Mouse (Mus musculus): ENCODE data around the gene Hist1h1c. TPM values are rescaled to one million over a fixed set of nuclear protein-coding genes. Genes with fewer than 3 reads are reported as not detected.

Hist1h1c gene
- total RNA-seq, 1 experiment, result 496 TPM

- in situ Hi-C loops (cut with MboI; ENCODE audit: low sequenced_read_pairs in 2 of 2, unreplicated experiment in 2 of 2), result loop anchor here (5.0 to 25.0 kb wide), 2 partner anchors 47 to 1658 kb away; partner anchors contain the start of genes Hist1h2ag (in 1 of the 2), Hist1h2ah (in 1 of the 2), Hist1h2bj (in 1 of the 2) and Hist1h2bk (in 1 of the 2)
- no peak overlapping the region for H3K4me3 ChIP-seq (ENCODE audit: insufficient read depth in 1 of 2, low read depth in 1 of 2, low read length in 2 of 2, poor library complexity in 1 of 2, severe bottlenecking in 1 of 2)
- no peak for DNase-seq (ENCODE audit: low read depth, low spot score)
- TF ChIP-seq ZC3H11A (IDR thresholded peaks at IDR 0.05; ENCODE audit: borderline replicate concordance, low read depth, low read length) (no peak), ZNF384 (IDR thresholded peaks at IDR 0.05; ENCODE audit: low read depth, low read length) (no peak), MAFK (IDR thresholded peaks at IDR 0.05; ENCODE audit: insufficient read depth, low read depth, low read length) (no peak), HCFC1 (IDR thresholded peaks at IDR 0.05; ENCODE audit: borderline replicate concordance, insufficient read depth, low read length) (no peak), CHD2 (IDR thresholded peaks at IDR 0.05; ENCODE audit: low read depth, low read length) (no peak)
- peaks cover 0 to 6% of the 10 kb centered on the region in 2 experiments; a peak in 2 of 4 replicates for H3K4me1 ChIP-seq (ENCODE audit: control insufficient read depth in 2 of 2, insufficient read depth in 2 of 2, low read length in 2 of 2, poor library complexity in 1 of 2)
- H3K9me3 ChIP-seq (ENCODE audit: control insufficient read depth, insufficient read depth, low read depth, low read length), result no peaks in the 10 kb centered on the region; the same call in 1 of the 2 replicates
- H3K27ac ChIP-seq (ENCODE audit: insufficient read depth, low read depth, low read length, poor library complexity, severe bottlenecking), result no peak overlapping the region
- no peak overlapping the region for H3K9ac ChIP-seq (ENCODE audit: insufficient read depth, low read depth, low read length, poor library complexity, severe bottlenecking)
- H3K36me3 ChIP-seq (ENCODE audit: control insufficient read depth, insufficient read depth, low read length, poor library complexity, severe bottlenecking), result no peaks in the 10 kb centered on the region
Observed at GRCm38 (mm10) chr13:23694956-23695355, 43.7 kb upstream of the Hist1h1c start.

DNA sequence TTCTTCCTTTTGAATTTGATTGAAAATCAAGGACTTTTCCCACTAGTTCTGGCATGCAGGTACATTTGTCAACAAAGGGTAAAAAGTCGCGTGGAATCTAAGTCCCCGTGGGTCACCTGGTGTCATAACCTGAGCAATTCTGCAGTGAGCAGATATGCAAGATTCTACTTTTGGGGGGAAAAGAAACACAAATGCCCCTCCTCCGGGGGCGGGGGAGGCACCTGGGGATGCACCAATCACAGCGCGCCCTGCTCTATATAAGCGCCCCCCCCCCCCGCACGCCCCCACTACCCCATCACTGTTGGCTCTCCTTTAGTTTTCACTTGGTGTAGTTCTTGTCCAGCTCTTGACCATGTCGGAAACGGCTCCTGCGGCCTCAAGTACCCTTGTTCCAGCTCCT is 43.1 kb upstream of the Hist1h1c start, which contains the start of gene Hist1h1t:
TSS of gene Hist1h1t (plus strand) at position 301 of the 400 bp plus-strand sequence.
- Histone ChIP-seq H3K36me3 (ENCODE audit: control insufficient read depth, insufficient read depth, low read length, poor library complexity, severe bottlenecking) (no peaks in the 10 kb centered on the region), H3K4me3 (ENCODE audit: insufficient read depth in 1 of 2, low read depth in 1 of 2, low read length in 2 of 2, poor library complexity in 1 of 2, severe bottlenecking in 1 of 2) (0 out of 4 replicates have a peak within 1 kb of the TSS, but pooled peaks of 1 of the 2 experiments have one; percentile 4), H3K4me1 (ENCODE audit: control insufficient read depth in 2 of 2, insufficient read depth in 2 of 2, low read length in 2 of 2, poor library complexity in 1 of 2) (peaks cover 0 to 6% of the 10 kb centered on the region in 2 experiments; a peak in 2 of 4 replicates), H3K9ac (ENCODE audit: insufficient read depth, low read depth, low read length, poor library complexity, severe bottlenecking) (peak within 1 kb of the TSS; percentile 18; the same call in 1 of the 2 replicates), H3K27ac (ENCODE audit: insufficient read depth, low read depth, low read length, poor library complexity, severe bottlenecking) (no peak within 1 kb of the TSS), H3K9me3 (ENCODE audit: control insufficient read depth, insufficient read depth, low read depth, low read length) (no peaks in the 10 kb centered on the region; the same call in 1 of the 2 replicates)
- no peak for TF ChIP-seq ZNF384 (IDR thresholded peaks at IDR 0.05; ENCODE audit: low read depth, low read length)
- no peak for TF ChIP-seq MAFK (IDR thresholded peaks at IDR 0.05; ENCODE audit: insufficient read depth, low read depth, low read length)
- DNase-seq (ENCODE audit: low read depth, low spot score), result no peak
- in situ Hi-C loops (cut with MboI; ENCODE audit: low sequenced_read_pairs in 2 of 2, unreplicated experiment in 2 of 2), result loop anchor here in 1 of 2 experiments (25.0 kb wide), 1 partner anchor 1658 kb away; the partner anchor contains the start of genes Hist1h2ag, Hist1h2ah, Hist1h2bj and Hist1h2bk

GRCm38 (mm10) chr13:23696061-23696474 is 42.5 kb upstream of the Hist1h1c start:
- H3K4me1 ChIP-seq (ENCODE audit: control insufficient read depth in 2 of 2, insufficient read depth in 2 of 2, low read length in 2 of 2, poor library complexity in 1 of 2), result peaks cover 0 to 6% of the 10 kb centered on the region in 2 experiments; a peak in 1 of 4 replicates
- TF ChIP-seq ZNF384 (IDR thresholded peaks at IDR 0.05; ENCODE audit: low read depth, low read length) (no peak), HCFC1 (IDR thresholded peaks at IDR 0.05; ENCODE audit: borderline replicate concordance, insufficient read depth, low read length) (no peak), MAFK (IDR thresholded peaks at IDR 0.05; ENCODE audit: insufficient read depth, low read depth, low read length) (no peak), ZC3H11A (IDR thresholded peaks at IDR 0.05; ENCODE audit: borderline replicate concordance, low read depth, low read length) (no peak), CHD2 (IDR thresholded peaks at IDR 0.05; ENCODE audit: low read depth, low read length) (no peak)
- H3K9me3 ChIP-seq (ENCODE audit: control insufficient read depth, insufficient read depth, low read depth, low read length), result no peaks in the 10 kb centered on the region; the same call in 1 of the 2 replicates
- H3K27ac ChIP-seq (ENCODE audit: insufficient read depth, low read depth, low read length, poor library complexity, severe bottlenecking), result no peak overlapping the region
- in situ Hi-C loops (cut with MboI; ENCODE audit: low sequenced_read_pairs in 2 of 2, unreplicated experiment in 2 of 2), result loop anchor here in 1 of 2 experiments (25.0 kb wide), 1 partner anchor 1659 kb away; the partner anchor contains the start of genes Hist1h2ag, Hist1h2ah, Hist1h2bj and Hist1h2bk
- peak overlapping the region; percentile 18; the same call in 1 of the 2 replicates for H3K9ac ChIP-seq (ENCODE audit: insufficient read depth, low read depth, low read length, poor library complexity, severe bottlenecking)
- 0 out of 4 replicates have a peak overlapping the region, but pooled peaks of 1 of the 2 experiments have one; percentile 4 for H3K4me3 ChIP-seq (ENCODE audit: insufficient read depth in 1 of 2, low read depth in 1 of 2, low read length in 2 of 2, poor library complexity in 1 of 2, severe bottlenecking in 1 of 2)
- DNase-seq (ENCODE audit: low read depth, low spot score), result no peak
- no peaks in the 10 kb centered on the region for H3K36me3 ChIP-seq (ENCODE audit: control insufficient read depth, insufficient read depth, low read length, poor library complexity, severe bottlenecking)

DNA sequence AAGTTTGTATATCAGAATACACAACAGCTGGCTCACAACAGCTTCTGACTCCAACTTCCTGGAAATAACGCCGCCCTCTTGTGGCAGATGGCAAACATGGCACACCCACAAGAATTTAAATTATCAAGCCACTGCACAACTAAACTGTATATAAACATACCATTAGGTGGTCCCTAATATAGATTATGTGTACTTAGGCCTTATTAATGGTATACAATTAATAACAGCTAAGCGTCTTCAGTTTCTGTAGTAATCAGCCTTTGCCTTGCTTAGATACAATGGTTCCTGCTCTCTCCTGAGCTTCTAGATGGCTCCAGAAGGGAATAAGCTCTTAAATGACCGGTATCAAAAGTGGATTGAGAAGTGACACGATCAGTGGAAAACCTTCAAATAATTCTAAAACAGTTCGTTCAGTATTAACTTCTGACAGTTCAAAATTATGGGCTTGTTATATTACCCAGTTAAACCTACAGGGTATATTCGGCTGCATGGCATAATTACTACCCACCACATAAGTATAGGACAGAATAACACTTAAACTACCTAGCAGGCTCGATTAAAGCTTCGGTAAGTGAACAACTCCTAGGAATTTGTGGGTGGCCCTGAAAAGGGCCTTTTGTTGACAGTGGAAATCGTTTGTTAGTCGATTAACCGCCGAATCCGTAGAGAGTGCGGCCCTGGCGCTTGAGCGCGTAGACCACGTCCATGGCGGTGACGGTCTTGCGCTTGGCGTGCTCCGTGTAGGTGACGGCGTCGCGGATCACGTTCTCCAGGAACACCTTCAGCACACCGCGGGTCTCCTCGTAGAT is 40.9 kb upstream of the Hist1h1c start:
- H3K36me3 ChIP-seq (ENCODE audit: control insufficient read depth, insufficient read depth, low read length, poor library complexity, severe bottlenecking), result no peaks in the 10 kb centered on the region
- peak overlapping the region; percentile 44; the same call in 1 of the 2 replicates for H3K27ac ChIP-seq (ENCODE audit: insufficient read depth, low read depth, low read length, poor library complexity, severe bottlenecking)
- peaks cover 0 to 6% of the 10 kb centered on the region in 2 experiments; a peak in 1 of 4 replicates for H3K4me1 ChIP-seq (ENCODE audit: control insufficient read depth in 2 of 2, insufficient read depth in 2 of 2, low read length in 2 of 2, poor library complexity in 1 of 2)
- TF ChIP-seq ZC3H11A (IDR thresholded peaks at IDR 0.05; ENCODE audit: borderline replicate concordance, low read depth, low read length) (0 out of 2 replicates have a peak, but pooled peaks have one; percentile 11), HCFC1 (IDR thresholded peaks at IDR 0.05; ENCODE audit: borderline replicate concordance, insufficient read depth, low read length) (no peak; the same call in 1 of the 2 replicates)
- H3K9me3 ChIP-seq (ENCODE audit: control insufficient read depth, insufficient read depth, low read depth, low read length), result no peaks in the 10 kb centered on the region; the same call in 1 of the 2 replicates
- DNase-seq (ENCODE audit: low read depth, low spot score), result peak; percentile 65
- peak overlapping the region; percentile 61; the same call in 1 of the 2 replicates for H3K9ac ChIP-seq (ENCODE audit: insufficient read depth, low read depth, low read length, poor library complexity, severe bottlenecking)
- H3K4me3 ChIP-seq (ENCODE audit: insufficient read depth in 1 of 2, low read depth in 1 of 2, low read length in 2 of 2, poor library complexity in 1 of 2, severe bottlenecking in 1 of 2), result peak overlapping the region; percentile 49 to 61
- in situ Hi-C loops (cut with MboI; ENCODE audit: low sequenced_read_pairs in 2 of 2, unreplicated experiment in 2 of 2), result loop anchor here in 1 of 2 experiments (25.0 kb wide), 1 partner anchor 1660 kb away; the partner anchor contains the start of genes Hist1h2ag, Hist1h2ah, Hist1h2bj and Hist1h2bk
